Mouse (Mus musculus) kidney, embryonic 14.5 days (tissue): ENCODE measurements around the gene Supt6. TPM values are rescaled to one million over a fixed set of nuclear protein-coding genes. Genes with fewer than 3 reads are reported as not detected.
"Not testable (repeated sequence)": the region's sequence is repeated elsewhere in the genome, so short reads cannot be mapped to it uniquely, and the experiment has no call there.

Experiments used
- ATAC-seq: fragments of 200-750 bp; cut with Nextera tagmentation; 2 replicates; pipeline ENCODE4 v1.8.0; 2017; ENCODE audit warnings: moderate number of reproducible peaks, mild to moderate bottlenecking, moderate TSS enrichment, moderate library complexity; ENCODE audit not compliant: low FRiP score, low TSS enrichment
- H3K27ac ChIP-seq: fragments of 300-500 bp; sonication (generic); 2 replicates; pipeline ENCODE4 v1.5.1; 2014; ENCODE audit warnings: low read depth, mild to moderate bottlenecking, low read length, moderate library complexity, mixed read lengths
- H3K27me3 ChIP-seq: fragments of 300-500 bp; sonication (generic); 2 replicates; pipeline ENCODE4 v1.6.1; 2014; ENCODE audit warnings: mild to moderate bottlenecking, low read length; ENCODE audit not compliant: control insufficient read depth, insufficient read depth
- H3K36me3 ChIP-seq: fragments of 300-500 bp; sonication (generic); 2 replicates; pipeline ENCODE4 v1.6.1; 2014; ENCODE audit warnings: low read length, mixed read lengths; ENCODE audit not compliant: control insufficient read depth, insufficient read depth
- H3K4me1 ChIP-seq: fragments of 300-500 bp; sonication (generic); 2 replicates; pipeline ENCODE4 v1.6.1; 2014; ENCODE audit warnings: low read length, mixed read lengths; ENCODE audit not compliant: control insufficient read depth, insufficient read depth
- H3K4me2 ChIP-seq: fragments of 300-500 bp; sonication (generic); replicated peaks from 2 replicates; pipeline ENCODE4 v1.6.1; 2014; ENCODE audit warnings: low read depth, mild to moderate bottlenecking, low read length
- H3K4me3 ChIP-seq: fragments of 300-500 bp; sonication (generic); 2 replicates; pipeline ENCODE4 v1.5.1; 2014; ENCODE audit warnings: mild to moderate bottlenecking, low read length
- H3K9ac ChIP-seq: fragments of 300-500 bp; sonication (generic); 2 replicates; pipeline ENCODE4 v1.6.1; 2014; ENCODE audit warnings: low read depth, mild to moderate bottlenecking, low read length, moderate library complexity
- H3K9me3 ChIP-seq: fragments of 300-500 bp; sonication (generic); 2 replicates; pipeline ENCODE4 v1.6.1; 2016; ENCODE audit warnings: low read length; ENCODE audit not compliant: control insufficient read depth
- WGBS: fragments of 180-500 bp; shearing (Covaris S2); extraction: QIAGEN DNeasy Blood & Tissue Kit; methylation state at CpG from one replicate; pipeline ENCODE4 v1.1.7; 2014; 5-methylcytosine and 5-hydroxymethylcytosine counted together
- polyA plus RNA-seq: library from polyadenylated mRNA; unstranded; fragments of >200 nt; fragmentation: Nextera tagmentation; extraction: Ambion mirVana; gene quantifications from 2 replicates; pipeline ENCODE4 v1.2.1, GENCODE M21; 2014

Gene Supt6
- polyA plus RNA-seq, 1 experiment from 2014 or later, result 26.0 TPM

DNA sequence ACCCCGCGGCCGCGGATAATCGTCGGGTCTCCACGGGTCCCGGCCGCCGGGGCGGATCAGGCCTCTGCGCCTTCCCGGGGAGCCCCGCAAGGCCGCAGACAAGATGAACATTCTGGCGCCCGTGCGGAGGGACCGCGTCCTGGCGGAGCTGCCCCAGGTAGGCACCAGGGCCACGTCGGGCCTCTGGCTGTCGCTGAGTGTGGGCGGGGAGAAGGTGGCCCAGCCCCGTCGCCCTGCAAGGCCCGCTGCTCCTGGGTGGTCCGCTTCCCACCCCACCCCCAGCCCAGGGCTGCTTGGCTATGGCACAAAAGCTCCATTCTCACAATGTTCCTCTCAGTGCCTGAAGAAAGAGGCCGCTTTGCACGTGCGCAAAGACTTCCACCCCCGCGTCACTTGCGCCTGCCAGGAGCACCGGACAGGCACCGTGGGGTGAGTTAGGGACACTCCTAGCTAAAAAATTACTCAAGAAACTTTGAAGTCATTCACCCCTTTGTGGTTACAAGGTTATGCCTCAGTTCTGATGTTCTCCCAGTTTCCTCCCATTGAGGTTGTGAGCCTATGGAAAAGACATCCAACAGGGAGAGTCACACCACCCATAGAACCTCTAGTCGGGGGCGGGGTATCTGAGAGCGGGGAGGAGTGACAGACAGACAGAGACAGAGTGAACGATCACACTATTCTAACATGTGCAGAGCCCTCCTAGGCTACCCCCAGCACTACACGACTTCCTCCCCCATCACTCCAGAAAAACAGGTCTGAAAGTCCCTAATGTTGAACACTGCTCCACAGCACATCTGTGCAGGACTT, 56.4 kb downstream of the Supt6 start:
- Histone ChIP-seq H3K4me2 (peak overlapping the region; percentile 69), H3K9ac (peak overlapping the region; percentile 97), H3K36me3 (peaks cover 32% of the 10 kb centered on the region), H3K4me3 (peak overlapping the region; percentile 81), H3K9me3 (no peaks in the 10 kb centered on the region), H3K4me1 (peaks cover 12% of the 10 kb centered on the region), H3K27ac (peak overlapping the region; percentile 100), H3K27me3 (no peaks in the 10 kb centered on the region)
- under 1% methylated on average over 39 of the region's 42 CpGs for WGBS
- peak; percentile 82 for ATAC-seq

DNA sequence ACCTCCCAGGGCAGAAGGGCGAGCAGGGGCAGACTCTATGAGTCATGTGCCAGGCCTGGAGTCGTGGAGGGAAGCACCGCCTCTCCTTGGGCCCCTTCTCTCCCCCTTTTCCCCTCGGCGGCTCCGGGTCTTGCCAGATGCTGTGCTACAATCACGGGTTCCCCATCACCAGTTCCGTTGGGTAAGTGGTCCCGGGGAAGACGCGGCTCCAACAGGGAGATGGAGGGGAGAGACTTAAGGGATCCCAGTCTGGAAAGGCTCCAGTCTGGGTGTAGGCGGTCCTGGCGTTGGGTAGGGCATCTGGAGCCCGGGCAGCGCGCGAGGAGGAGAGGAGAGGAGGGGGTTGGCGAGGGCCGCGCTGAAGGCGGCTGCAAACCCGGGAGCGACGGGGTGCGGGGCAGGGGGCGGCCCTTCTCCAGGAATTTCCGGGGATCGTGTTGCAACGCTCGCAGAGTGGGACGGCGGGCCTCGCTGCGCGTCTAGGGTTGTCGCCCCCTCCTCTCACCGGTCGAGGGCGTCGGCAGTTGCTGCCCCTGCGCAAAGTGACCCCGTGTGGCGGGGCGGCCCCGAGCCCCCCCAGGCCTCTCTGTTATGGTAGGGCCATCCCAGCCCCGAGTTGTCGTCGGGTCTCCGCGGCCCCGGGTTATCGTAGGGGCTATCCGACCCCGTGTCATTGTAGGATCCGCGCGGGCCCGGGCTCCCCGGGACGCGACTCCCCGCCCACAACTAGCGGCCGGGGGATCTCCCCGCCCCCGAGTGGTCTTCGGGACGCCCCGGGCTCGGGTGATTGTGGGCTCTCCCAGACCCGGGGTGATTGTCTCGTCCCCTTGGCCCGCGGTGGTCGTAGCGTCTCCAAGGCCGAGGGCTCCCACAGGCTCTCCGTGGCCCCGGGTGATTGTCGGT, 57.2 kb downstream of the Supt6 start, which contains the start of gene Rab34:
Gene Rab34, plus strand, starts transcription at position 100 of the 903 bp plus-strand sequence.
- Histone ChIP-seq H3K4me3 (peak within 1 kb of the TSS; percentile 81), H3K4me2 (peak within 1 kb of the TSS; percentile 69), H3K9ac (peak within 1 kb of the TSS; percentile 97), H3K4me1 (peaks cover 12% of the 10 kb centered on the region), H3K27ac (peak within 1 kb of the TSS; percentile 100), H3K27me3 (no peaks in the 10 kb centered on the region), H3K36me3 (peaks cover 31% of the 10 kb centered on the region), H3K9me3 (no peaks in the 10 kb centered on the region)
- peak; percentile 88 for ATAC-seq
- under 1% methylated on average over 66 of the region's 80 CpGs for WGBS

DNA sequence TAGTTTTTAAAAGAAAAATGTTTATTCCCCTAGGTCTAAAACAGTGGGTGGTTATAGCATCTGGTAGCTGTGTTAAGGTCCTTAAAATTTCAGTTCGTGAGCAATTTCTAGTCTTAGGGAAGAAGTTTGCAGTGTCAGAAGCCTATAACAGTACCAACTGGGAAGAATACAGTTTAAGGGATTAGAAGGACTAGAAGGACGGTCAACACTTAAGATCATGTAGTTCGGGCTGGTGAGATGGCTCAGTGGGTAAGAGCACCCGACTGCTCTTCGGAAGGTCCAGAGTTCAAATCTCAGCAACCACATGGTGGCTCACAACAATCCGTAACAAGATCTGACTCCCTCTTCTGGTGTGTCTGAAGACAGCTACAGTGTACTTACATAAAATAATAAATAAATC, 61.1 kb downstream of the Supt6 start:
- H3K4me3 ChIP-seq, H3K4me2 ChIP-seq, H3K9ac ChIP-seq, H3K27ac ChIP-seq, H3K9me3 ChIP-seq, ATAC-seq, H3K27me3 ChIP-seq: not testable (repeated sequence)
- H3K36me3 ChIP-seq, result peaks cover 29% of the 10 kb centered on the region
- 95% methylated on average over 6 of the region's 6 CpGs for WGBS
- H3K4me1 ChIP-seq, result peaks cover 30% of the 10 kb centered on the region

DNA sequence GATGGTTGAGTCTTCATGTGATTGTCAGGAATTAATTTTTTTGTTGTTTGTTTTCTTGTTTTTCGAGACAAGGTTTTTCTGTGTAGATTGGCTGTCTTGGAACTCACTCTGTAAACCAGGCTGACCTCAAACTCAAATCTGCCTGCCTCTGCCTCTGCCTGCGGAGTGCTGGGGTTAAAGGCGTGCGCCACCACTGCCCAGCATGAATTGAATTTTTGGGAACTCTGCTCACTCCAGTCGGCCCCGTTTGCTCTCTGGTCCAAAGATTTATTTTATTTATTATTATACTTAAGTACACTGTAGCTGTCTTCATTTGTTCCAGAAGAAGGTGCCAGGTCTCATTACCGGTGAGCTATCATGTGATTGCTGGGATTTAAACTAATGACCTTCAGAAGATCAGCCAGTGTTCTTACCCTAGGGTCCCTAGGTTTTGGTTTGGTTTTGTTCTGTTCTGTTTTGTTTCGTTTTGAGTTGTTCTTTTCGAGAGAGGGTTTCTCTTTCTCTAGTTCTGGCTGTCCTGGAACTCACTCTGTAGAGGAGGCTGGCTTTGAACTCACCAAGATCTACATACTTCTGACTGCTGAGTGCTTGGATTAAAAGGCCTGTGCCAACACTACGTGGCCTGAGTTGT, 61.8 kb downstream of the Supt6 start:
- no peaks in the 10 kb centered on the region for H3K27me3 ChIP-seq
- peaks cover 34% of the 10 kb centered on the region for H3K36me3 ChIP-seq
- H3K4me3 ChIP-seq, result peak overlapping the region; percentile 98; the same call in 1 of the 2 replicates
- H3K4me1 ChIP-seq, result peaks cover 32% of the 10 kb centered on the region
- no peak overlapping the region for H3K9ac ChIP-seq
- H3K4me2 ChIP-seq, result peak overlapping the region; percentile 40
- 55% methylated on average over 10 of the region's 10 CpGs for WGBS
- no peak for ATAC-seq
- peak overlapping the region; percentile 37; the same call in 1 of the 2 replicates for H3K27ac ChIP-seq
- no peaks in the 10 kb centered on the region for H3K9me3 ChIP-seq

DNA sequence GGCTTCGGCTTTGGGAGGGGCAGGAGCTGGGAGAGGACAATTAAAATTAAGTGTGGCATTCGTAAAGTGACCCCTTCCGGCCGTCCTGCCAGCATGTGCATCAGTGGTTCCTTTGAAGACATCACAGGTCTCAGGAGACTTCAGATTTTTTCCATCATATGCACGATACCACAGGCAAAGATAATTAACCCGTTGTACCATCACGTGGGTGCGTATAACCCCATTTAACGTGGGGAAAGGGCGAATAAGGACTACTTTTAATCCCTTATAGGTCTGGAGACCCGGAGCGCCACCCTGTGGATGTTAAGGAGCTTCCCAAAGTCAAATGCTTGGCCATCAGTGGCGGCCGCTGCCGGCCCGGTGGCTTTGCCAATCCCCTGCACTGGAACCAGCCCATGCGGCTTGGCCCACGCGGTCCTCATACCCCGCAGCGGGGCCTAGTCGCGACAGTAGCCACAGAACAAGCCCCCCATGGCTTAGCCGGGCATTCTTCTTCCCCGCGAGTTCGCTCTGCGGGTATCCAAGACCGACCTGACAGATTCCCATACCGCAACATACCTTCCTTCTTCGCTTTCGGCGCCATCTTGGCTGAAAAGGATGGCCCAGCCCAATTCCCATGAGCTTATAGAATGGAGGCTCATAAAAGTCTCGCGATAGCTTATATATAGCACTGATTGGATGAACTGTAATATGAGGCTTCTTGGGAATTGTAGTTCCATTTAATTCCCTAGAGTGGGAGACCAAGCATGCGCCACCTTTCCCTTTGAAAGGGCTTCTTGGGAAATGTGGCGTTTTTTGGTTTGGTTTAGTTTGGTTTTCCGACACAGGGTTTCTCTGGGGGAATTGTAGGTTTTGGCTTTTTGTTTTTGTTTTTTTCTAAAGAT, 62.6 kb downstream of the Supt6 start, which contains the start of gene Rpl23a:
Gene Rpl23a, minus strand, starts transcription at position 624 of the 884 bp plus-strand sequence.
- peak; percentile 83 for ATAC-seq
- H3K36me3 ChIP-seq, result peaks cover 34% of the 10 kb centered on the region
- H3K4me3 ChIP-seq, result peak within 1 kb of the TSS; percentile 98
- H3K27ac ChIP-seq, result peak within 1 kb of the TSS; percentile 96
- no peaks in the 10 kb centered on the region for H3K27me3 ChIP-seq
- H3K9me3 ChIP-seq, result no peaks in the 10 kb centered on the region
- WGBS, result under 1% methylated on average over 38 of the region's 38 CpGs
- H3K4me2 ChIP-seq, result peak within 1 kb of the TSS; percentile 71
- peaks cover 32% of the 10 kb centered on the region for H3K4me1 ChIP-seq
- H3K9ac ChIP-seq, result peak within 1 kb of the TSS; percentile 98

DNA sequence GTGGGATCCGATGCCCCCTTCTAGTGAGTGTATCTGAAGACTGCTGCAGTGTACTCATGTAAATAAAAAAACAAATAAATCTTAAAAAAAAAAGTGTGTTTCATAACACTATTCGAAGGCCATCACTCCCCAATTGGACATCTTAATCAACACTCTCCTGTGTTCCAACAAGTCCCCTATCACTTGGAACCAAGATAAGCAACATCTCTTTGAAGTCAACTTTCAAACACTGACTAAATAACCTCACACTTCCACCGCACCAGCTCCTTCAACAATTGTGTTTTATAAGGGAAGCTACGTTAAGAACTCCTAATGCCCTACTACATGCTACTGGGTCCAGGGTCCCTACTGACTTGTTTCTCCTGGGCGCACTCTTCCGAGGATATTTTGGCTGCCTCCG, 63.3 kb downstream of the Supt6 start:
- WGBS, result 6% methylated on average over 7 of the region's 7 CpGs
- Histone ChIP-seq H3K4me1 (peaks cover 32% of the 10 kb centered on the region), H3K4me3 (peak overlapping the region; percentile 98), H3K9me3 (no peaks in the 10 kb centered on the region), H3K27ac (no peak overlapping the region), H3K4me2 (peak overlapping the region; percentile 71), H3K36me3 (peaks cover 34% of the 10 kb centered on the region), H3K9ac (peak overlapping the region; percentile 98), H3K27me3 (no peaks in the 10 kb centered on the region)
- ATAC-seq, result no peak

DNA sequence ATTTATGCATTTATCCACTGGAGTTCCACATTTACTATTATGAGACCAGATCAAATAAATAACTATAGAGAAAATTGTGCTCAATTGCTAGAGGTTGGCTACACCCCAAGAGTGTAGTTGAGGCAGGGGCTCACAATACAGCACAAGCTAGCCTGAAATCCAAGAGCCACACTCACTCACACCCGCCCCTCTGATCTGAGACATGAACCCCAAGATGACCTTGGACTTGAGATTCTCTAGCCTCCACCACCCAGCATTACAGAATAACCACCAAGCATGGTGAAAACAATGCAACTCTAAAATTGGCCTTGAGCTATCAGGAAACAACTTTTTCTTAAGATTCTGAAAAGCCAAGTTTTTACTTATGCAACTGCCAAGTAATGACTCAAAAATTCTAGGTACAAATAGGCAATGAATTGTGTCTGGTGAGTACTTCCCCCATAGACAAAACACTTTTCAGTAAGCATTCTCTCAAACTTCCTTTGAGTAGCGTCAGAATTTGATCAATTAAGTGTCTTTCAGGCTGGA, 63.9 kb downstream of the Supt6 start:
- H3K9ac ChIP-seq, result peak overlapping the region; percentile 98; the same call in 1 of the 2 replicates
- H3K27me3 ChIP-seq, result no peaks in the 10 kb centered on the region
- H3K4me3 ChIP-seq, result peak overlapping the region; percentile 98
- 35% methylated on average over 2 of the region's 2 CpGs for WGBS
- peak overlapping the region; percentile 71 for H3K4me2 ChIP-seq
- ATAC-seq, result no peak
- H3K4me1 ChIP-seq, result peaks cover 32% of the 10 kb centered on the region
- H3K27ac ChIP-seq, result no peak overlapping the region
- peaks cover 34% of the 10 kb centered on the region for H3K36me3 ChIP-seq
- no peaks in the 10 kb centered on the region for H3K9me3 ChIP-seq
